Mouse (Mus musculus) CH12F3 (cell line): ENCODE measurements around the gene Macrod2.

ENCODE experiments used
- in situ Hi-C: fragments of 300-500 bp; cut with MboI; formaldehyde crosslinking; loops from 2 replicates; pipeline ENCODE4 v1.14.3; 2020; ENCODE audit warnings: low sequenced_read_pairs

The Macrod2 gene

GRCm38 (mm10) chr2:140561426-140561825, 166.3 kb downstream of the Macrod2 start:
- in situ Hi-C loops, result no loop called here

GRCm38 (mm10) chr2:140570874-140571273, 175.8 kb downstream of the Macrod2 start:
- in situ Hi-C loops, result no loop called here

- in situ Hi-C loops, result no loop called here
These were observed 197.6 kb downstream of the Macrod2 start for GRCm38 (mm10) chr2:140592537-140593261.

GRCm38 (mm10) chr2:140596906-140597305, 201.8 kb downstream of the Macrod2 start:
- in situ Hi-C loops, result no loop called here

- in situ Hi-C loops, result no loop called here
These were observed 220.3 kb downstream of the Macrod2 start for GRCm38 (mm10) chr2:140615451-140615850.

- in situ Hi-C loops, result no loop called here
These were observed 226.7 kb downstream of the Macrod2 start for GRCm38 (mm10) chr2:140621730-140622337.

- in situ Hi-C loops, result no loop called here
These were observed 258.4 kb downstream of the Macrod2 start for GRCm38 (mm10) chr2:140653481-140653880.

- in situ Hi-C loops, result no loop called here
These were observed 258.9 kb downstream of the Macrod2 start for GRCm38 (mm10) chr2:140653978-140654377.

GRCm38 (mm10) chr2:140662673-140663072, 267.6 kb downstream of the Macrod2 start:
- in situ Hi-C loops, result no loop called here

GRCm38 (mm10) chr2:140664381-140664780, 269.3 kb downstream of the Macrod2 start:
- in situ Hi-C loops, result no loop called here

GRCm38 (mm10) chr2:140666846-140667245, 271.7 kb downstream of the Macrod2 start:
- in situ Hi-C loops, result no loop called here

- in situ Hi-C loops, result no loop called here
These were observed 272.3 kb downstream of the Macrod2 start for GRCm38 (mm10) chr2:140667261-140668047.

- in situ Hi-C loops, result no loop called here
These were observed 273.2 kb downstream of the Macrod2 start for GRCm38 (mm10) chr2:140668311-140668710.

GRCm38 (mm10) chr2:140669081-140669480, 274.0 kb downstream of the Macrod2 start:
- in situ Hi-C loops, result no loop called here

- in situ Hi-C loops, result no loop called here
These were observed 274.7 kb downstream of the Macrod2 start for GRCm38 (mm10) chr2:140669786-140670185.

GRCm38 (mm10) chr2:140670457-140670856, 275.3 kb downstream of the Macrod2 start:
- in situ Hi-C loops, result no loop called here

- in situ Hi-C loops, result no loop called here
These were observed 276.0 kb downstream of the Macrod2 start, which contains the start of gene Flrt3 for GRCm38 (mm10) chr2:140670963-140671702. Flrt3 (minus strand) TSS chr2:140671469.

GRCm38 (mm10) chr2:140673466-140673865, 278.4 kb downstream of the Macrod2 start:
- in situ Hi-C loops, result no loop called here

GRCm38 (mm10) chr2:140676728-140677127, 281.6 kb downstream of the Macrod2 start:
- in situ Hi-C loops, result no loop called here

GRCm38 (mm10) chr2:140690906-140691305, 295.8 kb downstream of the Macrod2 start:
- in situ Hi-C loops, result no loop called here

GRCm38 (mm10) chr2:140691403-140691802, 296.3 kb downstream of the Macrod2 start:
- in situ Hi-C loops, result no loop called here
